Mouse (Mus musculus) brain, embryonic 14.5 days (tissue): ENCODE results near the gene Vps54. TPM values are rescaled to one million over a fixed set of nuclear protein-coding genes. Genes with fewer than 3 reads are reported as not detected.
"Not testable (repeated sequence)": the region's sequence is repeated elsewhere in the genome, so short reads cannot be mapped to it uniquely, and the experiment has no call there.

ENCODE experiments used
- DNase-seq: peaks from one replicate; pipeline ENCODE4 v3.0.0-alpha.2; 2011; ENCODE audit warnings: low read depth
- CTCF ChIP-seq: fragments of 200-500 bp; IDR thresholded peaks from 2 replicates; pipeline ENCODE4 v1.5.1; 2012; ENCODE audit warnings: inconsistent platforms, mild to moderate bottlenecking, moderate library complexity, borderline replicate concordance; ENCODE audit not compliant: insufficient read depth, insufficient read length; ENCODE audit errors: extremely low read depth
- POLR2A ChIP-seq: fragments of 200-500 bp; IDR thresholded peaks from 2 replicates; pipeline ENCODE4 v1.6.1; 2012; ENCODE audit warnings: mild to moderate bottlenecking, inconsistent platforms, borderline replicate concordance; ENCODE audit not compliant: poor library complexity, insufficient read depth, insufficient read length, severe bottlenecking; ENCODE audit errors: extremely low read depth
- polyA plus RNA-seq: library from polyadenylated mRNA; depleted of rRNA; stranded (reverse); fragments of >200 nt; gene quantifications from 2 replicates; pipeline ENCODE4 v1.2.3, GENCODE M21; 2012

Gene Vps54
- polyA plus RNA-seq, 1 experiment, result 27.2 TPM

DNA sequence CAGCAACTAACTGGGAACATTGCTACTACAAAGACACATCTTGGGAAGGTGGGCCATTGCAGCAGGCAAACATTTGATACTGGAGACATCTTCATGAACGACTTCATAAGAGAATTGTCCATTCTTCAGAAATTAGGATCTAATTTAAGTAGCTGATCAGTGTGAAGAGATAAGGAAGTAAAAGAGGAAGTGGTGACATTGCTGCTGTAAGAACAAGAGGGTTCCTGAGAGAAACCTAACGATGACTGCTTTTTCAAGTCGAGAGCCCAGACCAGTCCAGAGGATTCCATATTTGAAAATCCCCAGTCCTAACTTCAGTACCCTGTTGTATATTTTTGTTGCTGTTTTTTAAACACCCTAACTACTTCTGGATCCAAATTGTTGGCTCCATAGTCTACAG, 26.3 kb downstream of the Vps54 start:
- TF ChIP-seq POLR2A (no peak), CTCF (no peak)
- DNase-seq, result no peak

DNA sequence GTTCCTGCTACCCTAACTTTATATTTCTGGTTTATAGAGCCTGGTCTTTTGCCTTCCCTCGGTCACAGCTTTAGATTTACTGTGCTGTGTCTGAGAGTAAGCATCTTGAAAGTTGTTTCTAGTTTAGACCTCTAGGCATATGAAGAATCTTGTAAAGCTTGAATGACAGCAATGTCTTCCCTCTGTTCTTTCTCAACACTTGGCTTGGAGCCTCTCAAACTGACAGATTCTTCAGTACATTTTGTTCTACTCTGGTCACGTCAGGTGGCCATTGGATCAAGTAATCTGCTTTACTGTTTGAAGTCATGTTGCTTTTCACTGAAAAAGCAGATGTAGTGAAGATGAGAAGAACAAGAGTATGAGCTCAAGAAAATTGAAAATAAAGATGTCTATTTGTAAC, 37.1 kb downstream of the Vps54 start:
- no peak for DNase-seq
- no peak for TF ChIP-seq CTCF
- no peak for TF ChIP-seq POLR2A

DNA sequence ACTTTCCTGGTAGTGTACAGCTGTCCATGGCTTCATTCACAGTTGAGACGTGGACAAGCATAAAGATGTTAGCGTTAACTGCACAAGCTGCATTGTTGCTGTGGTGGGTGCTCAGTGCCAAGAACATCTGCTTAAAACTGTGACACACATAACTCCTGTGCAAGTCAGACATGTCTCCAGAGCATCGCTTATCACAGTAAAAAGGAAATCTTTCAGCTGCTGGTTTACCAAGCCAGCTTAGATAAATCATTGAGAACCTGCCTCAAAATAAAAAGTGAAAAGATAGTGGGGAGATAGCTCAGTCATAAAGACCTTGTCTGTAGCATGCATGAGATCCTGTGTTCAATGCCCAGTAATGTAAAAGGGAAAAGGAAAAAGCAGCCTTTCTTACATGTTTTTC, 47.3 kb downstream of the Vps54 start:
- TF ChIP-seq POLR2A, result no peak
- TF ChIP-seq CTCF, result no peak
- no peak for DNase-seq

DNA sequence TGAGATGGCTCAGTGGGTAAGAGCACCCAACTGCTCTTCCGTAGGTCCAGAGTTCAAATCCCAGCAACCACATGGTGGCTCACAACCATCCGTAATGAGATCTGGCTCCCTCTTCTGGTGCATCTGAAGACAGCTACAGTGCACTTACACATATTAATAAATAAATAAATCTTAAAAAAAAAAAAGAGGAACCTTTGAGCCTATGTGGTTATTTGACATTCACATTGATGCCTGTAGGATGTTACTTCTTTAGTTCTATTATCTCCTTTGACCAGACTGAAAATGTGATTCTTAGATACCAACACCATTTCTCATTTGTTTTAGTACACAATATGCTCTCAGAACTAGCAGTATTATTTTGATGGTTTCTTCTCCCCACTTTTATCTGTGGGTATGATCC, 49.1 kb downstream of the Vps54 start:
- DNase-seq, result not testable (repeated sequence)

DNA sequence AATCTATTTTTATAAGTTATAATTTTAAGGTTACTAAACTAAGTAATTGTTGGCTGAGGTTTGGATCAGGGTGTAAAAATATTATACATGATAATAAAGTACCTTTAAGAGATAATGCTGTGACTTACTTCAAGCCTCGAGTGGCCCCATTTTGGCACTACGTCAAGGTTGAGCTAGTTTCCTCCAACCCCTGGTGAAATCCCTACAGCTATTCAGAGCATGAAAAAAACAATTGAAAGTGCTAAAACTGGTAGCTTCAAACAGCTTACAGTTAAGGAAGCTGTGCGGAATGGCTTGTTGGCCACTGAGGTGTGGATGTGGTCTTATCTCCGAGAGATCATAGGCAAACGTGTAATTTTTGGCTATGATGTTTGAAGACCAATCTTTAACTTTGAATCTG, 56.4 kb downstream of the Vps54 start:
- TF ChIP-seq CTCF, result no peak
- no peak for TF ChIP-seq POLR2A
- DNase-seq, result no peak

DNA sequence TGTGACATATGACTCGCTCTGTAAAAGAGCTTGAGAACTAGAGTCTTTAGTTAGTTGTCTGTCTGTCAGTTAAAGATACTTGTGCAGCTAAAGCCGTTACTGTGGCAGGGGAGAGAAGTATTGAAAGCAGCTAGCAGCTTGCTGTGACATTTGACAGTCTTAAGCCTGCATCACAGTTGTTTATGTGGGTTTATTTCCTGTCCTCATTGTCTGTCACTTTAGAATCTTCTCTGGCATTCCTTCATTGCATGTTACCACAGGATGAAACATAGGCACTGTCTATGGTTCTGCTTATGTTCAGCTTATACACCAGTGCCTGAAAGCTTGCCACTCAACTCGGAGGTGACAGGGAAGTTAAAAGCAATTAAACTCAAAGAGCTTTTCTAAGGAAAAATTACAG, 64.5 kb downstream of the Vps54 start:
- no peak for TF ChIP-seq POLR2A
- TF ChIP-seq CTCF, result no peak
- DNase-seq, result no peak

DNA sequence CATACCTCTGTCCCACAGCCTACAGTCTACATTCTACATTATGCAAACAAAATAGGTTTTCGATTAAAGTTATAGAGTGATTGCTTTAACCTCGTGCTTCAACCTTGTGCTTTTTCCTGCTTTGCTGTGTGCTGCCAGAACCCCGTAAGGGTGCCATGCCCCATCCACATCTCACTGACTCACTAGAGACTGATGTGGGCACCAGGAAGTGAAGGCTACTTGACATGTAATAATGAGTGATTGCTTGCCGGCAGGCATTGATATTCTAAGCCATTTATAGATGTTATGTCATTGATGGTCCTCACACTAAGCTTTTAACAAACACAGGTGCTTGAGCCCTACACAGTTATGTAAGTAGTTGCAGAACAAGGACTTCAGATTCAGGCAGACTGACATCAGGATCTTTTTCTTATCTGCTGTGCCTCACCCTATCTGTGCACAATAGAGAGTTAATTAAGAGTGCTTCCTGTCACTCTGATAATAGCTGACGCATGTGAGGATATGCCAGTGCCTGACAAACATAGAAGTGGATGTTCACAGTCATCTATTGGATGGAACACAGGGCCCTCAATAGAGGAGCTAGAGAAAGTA, 68.1 kb downstream of the Vps54 start:
- no peak for DNase-seq
- TF ChIP-seq POLR2A (no peak), CTCF (no peak)

DNA sequence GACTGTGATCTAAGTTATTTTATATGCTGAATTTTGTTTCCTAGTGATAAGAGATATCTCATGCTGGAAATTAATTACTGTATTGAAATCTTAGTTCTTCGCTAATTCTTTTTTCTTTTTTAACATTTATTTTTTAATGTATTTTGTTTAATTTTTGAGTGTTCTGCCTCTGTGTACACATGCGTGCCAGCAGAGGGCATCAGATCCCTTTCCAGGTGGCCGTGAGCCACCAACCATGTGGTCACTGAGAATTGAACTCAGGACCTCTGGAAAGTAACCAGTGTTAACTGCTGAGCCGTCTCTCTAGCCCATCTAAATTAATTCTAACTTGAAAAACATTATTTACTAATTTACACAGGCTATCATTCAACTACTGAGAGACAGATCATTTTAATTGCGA, 69.0 kb downstream of the Vps54 start:
- peak; percentile 19 for DNase-seq

DNA sequence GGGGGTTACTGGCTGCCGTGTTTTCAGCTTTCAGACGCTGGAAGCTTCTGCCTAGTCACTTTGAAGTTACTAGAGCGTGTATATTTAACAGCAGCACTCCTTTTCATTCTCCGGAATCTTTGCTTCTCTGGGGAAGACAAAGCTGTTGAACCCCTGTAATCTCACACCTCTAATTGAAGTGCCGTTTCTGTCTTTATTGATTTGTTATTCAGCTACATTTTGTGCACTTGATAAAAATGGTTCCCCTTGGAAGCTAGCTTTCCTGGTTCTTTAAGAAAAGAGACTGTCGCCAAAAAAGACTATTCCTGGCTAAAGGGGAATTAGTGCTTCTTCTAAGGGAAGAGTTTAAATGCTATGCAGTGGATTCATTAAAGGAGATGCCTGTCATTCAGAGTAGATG, 70.4 kb downstream of the Vps54 start:
- TF ChIP-seq CTCF (no peak), POLR2A (no peak)
- peak; percentile 35 for DNase-seq

More for the DNA sequence above, 69.0 kb downstream of the Vps54 start:
- TF ChIP-seq CTCF (peak; percentile 53; the same call in 1 of the 2 replicates), POLR2A (no peak)

DNA sequence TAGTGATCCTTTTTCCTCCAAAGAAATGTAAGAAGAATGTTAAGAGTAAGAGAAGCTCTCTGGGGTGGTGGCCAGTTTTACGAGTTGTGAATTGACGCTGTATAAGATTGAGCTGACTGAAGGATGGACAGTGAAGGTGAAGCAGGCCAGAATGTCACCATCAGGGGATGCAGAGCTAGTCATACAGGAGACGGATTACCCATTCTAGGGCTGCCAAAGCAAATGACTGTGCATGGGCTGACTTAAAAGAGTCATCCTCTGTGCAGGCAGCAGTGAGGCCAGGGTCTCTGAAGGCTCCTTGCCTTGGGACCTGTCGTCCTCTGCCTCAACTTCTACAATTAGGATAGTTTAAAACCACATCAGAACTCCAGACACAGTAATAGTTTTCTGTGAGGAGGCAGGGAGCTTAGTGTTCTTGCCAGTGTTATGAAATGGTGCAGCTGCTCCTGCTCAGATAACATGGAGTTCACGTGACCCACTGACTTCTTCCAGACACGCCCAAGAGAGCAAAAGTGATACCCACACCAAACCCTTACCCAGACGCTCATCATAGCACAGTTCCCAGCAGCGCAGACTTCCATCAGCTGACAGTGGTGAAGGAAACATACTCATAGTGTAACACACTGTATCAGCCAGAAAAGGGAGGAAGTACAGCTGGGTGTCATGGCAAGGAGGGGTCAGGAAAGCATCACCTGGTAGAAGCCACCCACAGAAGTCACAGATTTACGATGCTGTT, 75.0 kb downstream of the Vps54 start:
- DNase-seq, result no peak
- TF ChIP-seq POLR2A, result no peak
- no peak for TF ChIP-seq CTCF

DNA sequence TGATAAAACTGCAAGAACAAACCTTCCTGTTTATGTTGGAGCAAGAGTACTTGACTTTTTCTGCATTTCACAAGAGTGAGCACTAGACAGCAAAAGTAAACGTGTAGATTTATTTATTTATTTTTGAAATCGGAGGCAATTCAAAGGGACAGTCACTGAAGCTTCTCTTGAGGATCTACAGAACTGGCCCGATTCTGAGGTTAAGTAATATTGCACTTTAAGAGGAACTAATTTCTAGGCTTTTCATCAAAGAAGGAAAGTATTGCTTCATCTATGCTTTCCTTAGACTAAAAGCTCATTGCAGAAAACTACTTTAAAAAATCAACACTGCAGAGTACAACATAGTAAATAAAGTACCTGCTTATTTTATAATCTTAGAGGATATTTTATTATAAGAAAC, 82.5 kb downstream of the Vps54 start:
- no peak for TF ChIP-seq CTCF
- no peak for TF ChIP-seq POLR2A
- no peak for DNase-seq

DNA sequence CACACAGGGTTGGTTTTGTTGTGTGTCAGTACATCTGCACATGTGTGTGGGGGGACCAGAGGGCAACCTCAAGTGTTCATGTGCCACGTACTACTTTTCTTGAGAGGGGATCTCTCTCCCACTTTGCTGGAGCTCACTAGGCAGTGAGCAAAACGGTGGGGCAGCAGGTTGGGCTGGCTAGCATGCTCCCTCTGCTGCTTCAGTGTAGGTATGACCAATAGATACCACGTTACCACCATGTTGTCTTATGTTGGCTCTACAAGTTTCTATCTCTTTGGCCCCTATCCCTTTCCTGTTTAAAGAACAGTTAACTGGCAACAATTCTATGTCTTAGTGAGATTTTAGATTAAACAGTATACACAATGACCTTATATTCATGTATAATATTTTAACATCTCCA, 83.3 kb downstream of the Vps54 start:
- TF ChIP-seq POLR2A (no peak), CTCF (no peak)
- no peak for DNase-seq

DNA sequence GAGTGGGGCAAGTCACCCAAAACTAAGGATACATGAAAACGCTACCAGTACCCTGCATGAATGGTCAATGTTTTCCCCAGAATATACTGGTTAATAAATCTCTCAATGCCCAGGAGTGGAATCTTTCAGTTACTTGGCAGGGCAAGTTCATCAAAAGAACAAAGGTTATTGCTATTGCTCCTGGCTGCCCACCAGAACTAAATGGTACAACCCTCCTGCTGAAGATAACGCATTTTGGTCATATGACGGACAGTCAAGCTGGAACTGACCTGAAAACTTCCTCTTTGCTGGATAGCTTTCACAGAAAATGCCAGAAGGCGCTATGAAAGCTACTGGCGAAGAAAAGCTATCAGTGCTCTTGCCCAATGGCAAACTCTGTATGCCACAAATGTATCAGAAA, 86.7 kb downstream of the Vps54 start:
- TF ChIP-seq POLR2A (no peak), CTCF (no peak)
- no peak for DNase-seq

DNA sequence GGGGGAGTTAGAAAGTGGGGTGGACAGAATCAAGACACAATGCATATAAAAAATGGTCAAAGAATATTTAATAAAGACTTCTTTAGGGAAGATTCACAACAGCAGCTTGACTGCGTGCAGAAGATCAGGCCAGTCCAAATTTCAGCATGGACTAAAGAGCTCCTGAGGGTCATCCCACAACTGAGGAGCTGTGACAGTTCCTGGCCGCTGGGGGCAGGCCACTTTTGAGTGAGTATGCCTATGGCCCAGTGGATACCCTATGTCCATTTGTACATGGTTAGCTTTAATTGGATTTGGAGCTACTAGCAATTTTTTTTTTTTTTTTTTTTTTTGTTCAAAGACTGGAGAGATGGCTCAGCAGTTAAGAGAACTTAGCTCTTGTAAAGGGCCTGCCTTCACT, 87.7 kb downstream of the Vps54 start:
- no peak for TF ChIP-seq POLR2A
- peak; percentile 29; the same call in 1 of the 2 replicates for TF ChIP-seq CTCF
- no peak for DNase-seq
